Mouse (Mus musculus): ENCODE data around the gene Slc39a5. TPM values are rescaled to one million over a fixed set of nuclear protein-coding genes. Genes with fewer than 3 reads are reported as not detected.

Gene Slc39a5
- not detected in 2 replicates for total RNA-seq (2015; ENCODE audit: low replicate concordance)
- total RNA-seq (2017; ENCODE audit: low replicate concordance) = not detected in 2 replicates

DNA sequence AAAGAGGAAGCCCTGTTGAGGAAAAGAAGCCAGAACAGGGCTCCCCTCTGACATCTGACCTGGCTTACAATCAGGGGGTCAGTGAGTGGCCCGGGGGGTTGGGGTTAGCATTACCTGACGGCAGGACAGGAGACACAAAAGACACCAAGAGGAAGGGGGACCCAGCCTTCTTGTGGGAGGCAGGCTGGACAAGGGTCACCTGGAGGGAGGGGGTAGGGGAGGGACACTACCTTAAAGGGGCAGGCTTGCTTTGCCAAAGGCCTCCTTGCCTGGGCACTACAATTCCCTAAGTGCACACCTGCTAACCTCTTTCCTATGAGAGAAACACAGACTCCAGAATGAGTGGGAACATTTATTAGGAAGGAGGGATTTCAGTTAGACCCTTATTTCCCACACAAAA is at the start of gene Slc39a5:
Gene Slc39a5 (minus strand): TSS at position 174 of the 400 bp plus-strand sequence.
- no peak for ATAC-seq (replicated peaks; ENCODE audit: low FRiP score, poor library complexity, severe bottlenecking)

DNA sequence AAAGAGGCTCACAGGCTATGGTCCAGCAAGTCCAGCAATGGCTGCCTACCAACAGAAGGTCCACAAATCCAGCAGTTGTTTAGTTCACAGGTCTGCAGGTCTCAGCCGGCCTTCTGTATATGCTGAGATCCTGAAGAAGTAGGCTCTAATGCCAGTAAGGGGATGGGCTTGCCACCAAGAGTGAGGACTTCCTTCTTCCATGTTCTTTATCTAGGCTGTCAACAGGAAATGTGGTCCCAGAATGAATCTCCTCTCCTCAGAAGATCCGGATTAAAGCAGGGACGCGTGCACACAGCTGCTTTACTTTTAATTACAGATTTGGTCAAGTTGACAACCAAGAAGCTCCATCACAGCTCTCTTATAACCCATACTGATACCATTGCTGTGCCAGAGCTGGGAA is 44.4 kb upstream of the Slc39a5 start:
- no peak for ATAC-seq (replicated peaks; ENCODE audit: low FRiP score, poor library complexity, severe bottlenecking)

DNA sequence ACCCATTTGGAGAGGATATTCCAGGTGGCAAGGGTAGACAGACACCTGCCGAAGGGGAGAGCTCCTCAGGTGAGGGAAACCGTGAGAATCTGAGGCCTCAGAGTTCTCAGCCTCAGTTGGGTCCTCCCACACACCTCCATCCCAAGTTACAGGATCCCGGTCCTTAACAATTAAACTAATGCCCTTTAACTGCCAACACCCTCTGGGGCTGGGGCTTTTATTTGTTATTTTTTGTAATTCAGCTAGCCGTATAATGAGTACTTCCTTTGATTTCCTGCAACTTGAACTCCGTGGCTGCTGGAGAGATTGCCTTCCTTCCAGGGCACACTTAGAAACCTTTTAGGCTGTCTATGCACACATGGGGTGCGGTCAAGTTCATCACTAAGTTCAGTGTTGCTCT is 43.3 kb upstream of the Slc39a5 start:
- ATAC-seq (replicated peaks; ENCODE audit: low FRiP score, poor library complexity, severe bottlenecking) = no peak

DNA sequence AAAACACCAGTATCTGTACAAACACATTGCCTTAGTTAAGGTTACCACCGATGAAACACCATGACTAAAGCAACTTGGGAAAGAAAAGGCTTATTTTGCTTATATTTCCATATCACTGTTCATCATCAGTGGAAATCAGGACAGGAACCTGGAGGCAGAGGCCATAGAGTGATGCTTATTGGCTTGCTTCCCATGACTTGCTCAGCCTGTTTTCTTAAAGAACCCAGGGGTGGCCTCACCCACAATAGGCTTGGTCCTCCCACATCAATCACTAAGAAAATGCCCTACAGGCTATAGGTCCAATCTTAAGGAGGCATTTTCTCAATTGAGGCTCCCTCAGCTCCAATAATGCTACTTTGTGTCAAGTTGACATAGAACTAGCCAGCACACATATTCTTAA is 41.7 kb upstream of the Slc39a5 start:
- no peak for ATAC-seq (replicated peaks; ENCODE audit: low FRiP score, poor library complexity, severe bottlenecking)

DNA sequence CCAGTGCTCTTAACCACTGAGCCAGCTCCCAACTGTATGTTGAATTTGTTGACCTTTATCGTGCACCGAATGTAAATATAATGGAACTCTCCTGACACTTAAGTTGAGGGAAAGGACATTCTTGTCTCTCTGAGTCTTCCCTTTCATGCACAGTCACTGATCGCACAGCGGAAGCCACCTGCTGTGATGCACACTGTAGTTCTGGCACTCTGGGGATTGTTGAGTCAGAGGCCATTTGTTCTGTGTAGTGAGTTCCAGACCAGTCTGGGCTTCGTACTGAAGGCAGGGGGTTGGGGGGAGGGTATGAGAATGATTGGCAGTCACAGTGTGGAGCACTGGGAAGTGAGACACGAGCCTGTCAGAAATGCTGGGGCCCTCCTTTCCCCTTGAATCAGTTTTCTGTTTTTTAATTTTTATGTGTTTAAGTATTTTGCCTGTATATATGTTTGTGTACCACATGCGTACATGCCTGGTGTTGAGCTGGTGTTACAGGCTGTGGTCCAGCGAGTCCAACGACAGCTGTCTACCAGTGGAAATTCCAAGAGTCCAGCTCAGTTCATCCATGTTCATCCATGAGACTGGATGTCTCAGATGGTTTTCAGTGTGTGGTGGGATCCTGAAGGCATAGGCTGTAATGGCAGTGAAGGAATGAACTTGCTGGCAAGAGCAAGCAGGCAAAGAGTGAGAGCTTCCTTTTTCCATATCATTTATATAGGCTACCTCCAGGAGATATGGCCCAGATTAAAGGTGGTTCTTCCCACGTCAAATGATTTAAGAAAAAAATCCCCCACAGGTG is 40.5 kb upstream of the Slc39a5 start:
- ATAC-seq (replicated peaks; ENCODE audit: low FRiP score, poor library complexity, severe bottlenecking) = no peak

DNA sequence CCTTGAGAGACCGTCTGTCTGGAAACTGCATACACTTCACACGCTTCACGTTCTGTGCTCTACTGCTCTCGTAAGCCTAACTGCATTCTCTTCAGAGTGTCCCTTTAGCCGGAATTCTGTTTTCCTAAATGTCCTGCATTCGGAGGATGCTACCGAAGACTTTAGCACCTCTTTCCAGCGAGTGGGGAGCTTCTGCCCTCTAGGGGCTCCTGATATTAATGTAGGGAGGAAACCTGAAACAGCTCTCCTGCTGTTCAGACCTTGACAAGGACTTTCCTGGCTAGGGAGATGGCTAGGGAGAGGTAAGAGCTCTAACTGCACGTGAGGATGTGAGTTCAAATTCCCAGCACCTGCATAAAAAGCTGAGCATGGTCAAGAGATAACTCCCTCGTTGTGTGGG is 39.4 kb upstream of the Slc39a5 start:
- 0 out of 2 replicates have a peak, but pooled peaks have one; percentile 29 for ATAC-seq (replicated peaks; ENCODE audit: low FRiP score, poor library complexity, severe bottlenecking)

DNA sequence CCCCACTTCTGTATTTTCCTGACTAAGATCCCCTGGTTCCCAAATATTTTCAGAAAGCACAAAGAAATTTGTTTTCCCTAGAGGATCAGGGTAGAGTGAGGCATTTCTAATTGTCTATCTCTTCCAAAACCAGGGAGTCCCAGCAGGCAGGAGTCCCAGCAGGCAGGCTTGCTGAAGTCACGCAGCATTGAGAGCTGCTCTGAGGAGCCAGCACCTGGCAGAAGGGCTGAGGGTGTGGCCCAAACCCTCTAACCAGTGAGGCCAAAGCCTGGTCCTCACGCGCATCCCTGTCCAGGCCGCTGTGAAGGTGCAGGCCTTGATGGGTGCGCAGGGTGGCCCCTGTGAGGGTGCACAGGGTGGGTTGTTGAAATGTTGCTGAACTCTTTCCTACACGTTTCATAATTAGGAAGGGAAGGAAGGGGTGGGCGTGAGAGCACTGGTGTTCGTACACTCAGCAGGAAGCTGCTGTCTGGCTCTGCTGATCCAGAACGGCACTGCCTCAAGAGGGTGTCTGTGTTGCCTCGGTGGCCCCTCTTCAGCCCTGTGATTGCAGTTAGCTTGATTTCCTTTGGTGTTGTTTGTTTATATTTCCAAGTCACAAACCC is 37.7 kb upstream of the Slc39a5 start:
- no peak for ATAC-seq (replicated peaks; ENCODE audit: low FRiP score, poor library complexity, severe bottlenecking)

DNA sequence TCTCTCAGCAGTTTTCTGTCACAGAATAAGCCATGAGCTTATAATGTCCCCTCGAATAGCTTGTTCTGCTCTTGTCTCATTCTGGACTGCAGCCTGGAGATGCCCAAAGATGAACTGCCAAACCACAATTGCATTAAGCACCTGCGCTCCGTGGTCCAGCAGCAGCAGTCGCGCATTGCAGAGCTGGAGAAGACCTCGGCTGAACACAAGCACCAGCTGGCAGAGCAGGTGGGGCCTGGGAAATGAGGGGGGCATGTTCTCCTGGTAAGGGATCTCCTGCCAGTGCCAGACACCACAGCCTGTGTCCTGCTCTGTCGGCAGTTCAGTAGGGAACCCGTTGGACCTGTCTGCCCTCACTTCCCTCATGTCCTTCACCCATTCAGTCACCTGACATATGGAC is 35.3 kb upstream of the Slc39a5 start:
- ATAC-seq (replicated peaks; ENCODE audit: low FRiP score, poor library complexity, severe bottlenecking) = no peak

DNA sequence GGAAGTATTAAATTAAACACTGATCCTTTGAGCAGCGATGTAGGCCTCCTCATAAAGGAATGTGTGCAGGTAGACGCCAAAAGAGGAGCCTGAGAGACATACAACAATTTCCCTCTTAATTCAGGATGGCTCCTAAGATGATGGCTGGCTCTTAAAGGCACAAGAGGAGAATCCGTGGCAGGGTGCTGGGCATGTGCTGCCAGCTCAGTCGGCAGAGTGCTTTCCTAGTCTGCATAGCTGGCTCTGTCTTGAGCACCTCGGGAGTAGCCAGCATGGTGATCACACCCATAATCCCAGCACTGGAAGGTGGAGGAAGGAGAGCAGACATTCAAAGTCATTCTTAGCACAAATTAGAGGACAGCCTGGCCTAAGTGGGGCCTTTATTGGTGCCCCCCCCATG is 34.8 kb upstream of the Slc39a5 start:
- no peak for ATAC-seq (replicated peaks; ENCODE audit: low FRiP score, poor library complexity, severe bottlenecking)

DNA sequence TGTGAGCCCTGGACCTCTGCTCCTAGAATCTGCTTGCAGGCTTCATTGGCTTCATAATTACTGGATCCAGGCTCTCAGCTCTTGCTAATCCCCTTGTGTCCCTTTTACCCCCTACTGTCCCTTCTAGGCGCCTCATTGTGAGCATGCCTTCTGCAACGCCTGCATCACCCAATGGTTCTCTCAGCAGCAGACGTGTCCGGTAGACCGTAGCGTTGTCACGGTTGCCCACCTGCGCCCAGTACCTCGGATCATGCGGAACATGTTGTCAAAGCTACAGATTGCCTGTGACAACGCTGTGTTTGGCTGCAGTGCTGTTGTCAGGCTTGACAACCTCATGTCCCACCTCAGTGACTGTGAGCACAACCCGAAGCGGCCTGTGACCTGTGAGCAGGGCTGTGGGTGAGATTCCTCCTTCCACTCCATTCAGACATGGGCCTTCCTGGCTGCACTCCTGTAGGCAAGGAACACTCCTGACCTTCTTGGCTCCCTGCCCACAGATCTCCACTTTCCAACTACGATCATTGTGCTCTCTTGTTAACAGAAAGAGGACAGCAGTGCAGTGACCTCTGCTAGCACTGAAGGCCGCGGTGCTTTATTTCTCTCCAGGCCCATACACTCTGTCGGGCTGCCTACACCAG is 34.3 kb upstream of the Slc39a5 start:
- ATAC-seq (replicated peaks; ENCODE audit: low FRiP score, poor library complexity, severe bottlenecking) = no peak

DNA sequence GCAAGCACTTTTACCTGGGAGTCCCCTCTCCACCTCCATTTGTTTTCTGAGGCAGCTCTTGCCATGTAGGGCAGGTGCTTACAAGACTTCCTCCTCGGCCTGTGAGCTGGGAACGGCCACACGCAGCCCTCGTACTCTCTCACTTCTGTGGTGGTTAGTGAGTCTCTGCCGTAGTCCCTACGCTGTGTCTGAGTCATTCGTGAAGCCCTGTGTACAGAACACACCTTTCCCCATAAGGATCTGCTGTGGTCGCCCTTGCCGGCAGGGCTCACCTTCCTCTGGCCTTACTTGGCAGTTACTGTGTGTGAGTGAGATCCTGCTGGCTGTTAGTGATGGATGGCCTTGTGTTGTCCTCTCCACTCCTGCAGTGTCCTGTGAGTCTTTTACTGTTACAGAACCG is 33.7 kb upstream of the Slc39a5 start:
- ATAC-seq (replicated peaks; ENCODE audit: low FRiP score, poor library complexity, severe bottlenecking) = no peak

DNA sequence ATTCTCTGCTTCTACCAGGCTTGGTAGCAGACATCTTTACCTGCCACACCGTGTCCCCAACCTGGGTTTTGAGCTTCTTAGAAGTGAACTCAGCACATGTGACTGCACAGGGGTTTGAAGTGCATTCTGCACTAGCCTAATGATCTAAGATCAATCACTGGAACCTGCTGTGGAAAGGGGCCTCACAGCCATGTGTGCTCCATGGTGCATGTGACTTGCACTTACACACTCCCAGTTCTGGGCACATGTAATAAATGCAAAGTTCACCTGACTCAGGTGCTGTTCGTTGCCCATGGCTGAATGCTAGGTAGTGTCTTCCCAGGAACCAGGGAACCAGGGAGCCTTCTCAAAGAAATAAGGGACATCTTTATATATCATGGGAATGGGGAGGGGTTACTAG is 32.4 kb upstream of the Slc39a5 start:
- ATAC-seq (replicated peaks; ENCODE audit: low FRiP score, poor library complexity, severe bottlenecking) = no peak

DNA sequence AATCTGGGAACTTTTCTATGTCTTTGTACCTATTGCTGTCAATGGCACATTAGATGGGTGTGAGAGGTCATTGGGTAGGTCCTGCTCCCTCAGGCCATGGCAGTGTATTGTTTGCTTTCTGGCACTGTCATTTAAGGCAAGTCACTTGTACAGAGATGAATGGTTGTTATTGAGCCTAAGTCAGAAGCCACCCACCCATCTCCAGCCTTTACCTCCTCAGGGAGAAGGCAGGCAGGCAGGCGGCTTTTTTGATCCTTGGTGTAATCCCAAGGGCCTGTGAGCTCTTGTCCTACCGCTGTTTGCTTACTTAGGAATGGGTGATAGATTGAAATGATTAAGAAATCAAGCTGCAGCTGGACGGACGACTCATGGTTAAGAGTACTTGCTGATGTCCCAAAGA is 28.4 kb upstream of the Slc39a5 start:
- ATAC-seq (replicated peaks; ENCODE audit: low FRiP score, poor library complexity, severe bottlenecking) = no peak

DNA sequence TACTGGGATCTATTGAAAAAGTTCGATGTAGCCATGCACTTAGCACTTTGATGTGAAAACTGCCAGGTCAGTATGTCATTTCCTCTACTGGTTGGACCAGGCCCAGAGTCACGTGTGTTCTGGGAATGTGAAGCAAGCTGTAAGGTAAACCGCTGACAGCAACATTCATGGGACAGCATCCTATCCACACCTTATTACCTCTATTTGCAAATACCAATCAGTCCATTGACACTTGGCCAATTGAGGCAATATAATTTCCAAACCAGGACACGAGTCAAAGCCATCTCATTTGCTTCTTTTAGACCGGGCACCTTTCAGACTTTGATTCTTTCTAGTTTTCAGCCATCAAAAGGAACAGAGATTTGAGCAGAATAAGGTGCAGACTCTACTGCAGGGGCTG is 28.0 kb upstream of the Slc39a5 start:
- ATAC-seq (replicated peaks; ENCODE audit: low FRiP score, poor library complexity, severe bottlenecking) = no peak

DNA sequence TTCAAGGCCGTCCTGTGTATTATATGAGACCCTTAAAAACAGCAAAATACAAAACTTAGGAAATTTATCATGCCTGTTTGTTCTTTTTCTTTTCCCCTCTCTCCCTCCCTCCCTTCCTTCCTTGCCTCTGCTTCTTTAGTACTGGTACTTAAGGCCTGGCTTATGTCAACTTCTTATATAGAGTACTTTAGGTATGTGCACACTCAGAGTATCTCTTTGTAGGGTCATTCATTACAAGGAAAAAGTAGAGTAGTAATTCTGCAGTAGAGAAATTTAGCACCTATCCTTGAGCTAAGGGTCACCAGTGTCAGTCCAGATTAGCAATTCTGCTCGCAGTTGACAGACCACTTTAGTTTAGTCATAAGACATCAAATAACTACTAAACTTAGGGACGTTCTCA is 24.2 kb upstream of the Slc39a5 start:
- ATAC-seq (replicated peaks; ENCODE audit: low FRiP score, poor library complexity, severe bottlenecking) = no peak

DNA sequence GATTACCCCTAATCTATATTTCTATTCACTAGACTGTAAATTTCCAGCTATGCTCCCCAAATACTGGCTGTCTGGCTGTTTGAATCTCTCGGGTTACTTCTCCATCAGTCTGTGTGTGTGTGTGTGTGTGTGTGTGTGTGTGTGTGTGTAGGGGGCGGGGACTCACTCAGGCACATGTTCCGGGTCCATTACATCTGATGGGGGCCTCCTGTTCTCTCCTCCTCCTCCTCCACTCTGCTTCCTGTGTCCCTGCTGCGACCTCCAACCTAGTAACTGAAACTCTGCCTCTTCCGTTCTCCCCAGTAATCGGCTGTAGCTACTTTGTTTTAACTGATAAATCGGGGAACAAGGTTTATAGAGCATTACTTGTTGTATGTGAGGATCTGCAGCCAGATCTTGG is 23.6 kb upstream of the Slc39a5 start:
- no peak for ATAC-seq (replicated peaks; ENCODE audit: low FRiP score, poor library complexity, severe bottlenecking)

DNA sequence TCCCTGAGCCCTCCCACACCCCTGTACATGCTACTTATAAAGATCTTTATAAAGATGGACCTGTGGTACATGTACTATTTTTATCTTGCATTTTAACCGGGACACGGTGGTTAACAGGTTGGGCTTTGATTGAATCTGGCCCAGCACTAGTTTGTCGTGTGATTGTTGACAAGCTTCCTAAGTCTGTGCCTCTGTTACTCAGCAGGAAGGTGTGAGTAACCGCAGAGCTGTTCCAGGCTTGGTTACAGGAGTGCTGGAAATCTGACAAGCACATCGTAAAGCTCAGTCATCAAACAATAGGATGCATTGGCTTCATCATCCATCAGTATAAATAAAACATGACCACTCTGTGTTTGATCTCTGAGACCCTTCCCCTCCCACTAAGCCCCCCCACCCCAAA is 21.4 kb upstream of the Slc39a5 start:
- ATAC-seq (replicated peaks; ENCODE audit: low FRiP score, poor library complexity, severe bottlenecking) = no peak

DNA sequence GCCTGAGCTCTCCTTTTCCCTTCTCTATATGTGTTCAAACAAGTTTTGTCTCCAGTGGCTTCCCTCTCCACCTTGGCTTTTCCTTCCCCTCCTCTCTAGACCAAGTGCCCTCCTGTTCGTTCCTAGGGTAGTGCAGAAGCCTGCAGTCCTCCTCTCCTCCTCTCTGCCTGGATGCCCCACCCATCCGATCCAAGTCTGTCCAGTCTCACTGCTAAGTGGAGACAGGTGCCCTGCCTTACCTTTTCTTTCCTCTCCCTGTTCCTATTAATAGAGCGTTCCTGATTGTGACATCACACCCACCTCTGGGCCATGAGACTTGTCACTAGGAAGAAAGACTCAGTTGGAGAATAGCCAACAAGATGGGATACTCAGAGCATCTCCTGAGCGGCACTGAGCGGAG is 13.8 kb upstream of the Slc39a5 start:
- ATAC-seq (replicated peaks; ENCODE audit: low FRiP score, poor library complexity, severe bottlenecking) = no peak

DNA sequence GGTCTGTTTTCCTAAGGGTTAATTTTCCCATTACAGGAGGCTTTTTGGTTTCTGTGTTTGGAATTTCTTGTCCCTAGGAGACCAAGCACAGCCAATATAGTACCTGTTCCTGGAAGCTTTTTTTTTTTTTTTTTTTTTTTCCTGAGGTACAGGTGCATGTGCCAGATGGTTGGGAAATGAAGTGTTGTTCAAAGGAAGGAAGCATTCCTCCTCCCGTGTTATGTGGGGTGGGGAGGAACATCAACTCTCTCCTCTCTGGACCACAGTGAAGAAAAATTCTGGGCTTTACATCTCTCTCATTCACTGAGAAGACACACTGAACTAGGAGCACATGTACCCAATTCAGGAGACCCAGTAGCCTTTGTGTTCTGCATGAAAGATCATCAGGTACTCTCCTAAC is 12.0 kb upstream of the Slc39a5 start:
- no peak for ATAC-seq (replicated peaks; ENCODE audit: low FRiP score, poor library complexity, severe bottlenecking)

DNA sequence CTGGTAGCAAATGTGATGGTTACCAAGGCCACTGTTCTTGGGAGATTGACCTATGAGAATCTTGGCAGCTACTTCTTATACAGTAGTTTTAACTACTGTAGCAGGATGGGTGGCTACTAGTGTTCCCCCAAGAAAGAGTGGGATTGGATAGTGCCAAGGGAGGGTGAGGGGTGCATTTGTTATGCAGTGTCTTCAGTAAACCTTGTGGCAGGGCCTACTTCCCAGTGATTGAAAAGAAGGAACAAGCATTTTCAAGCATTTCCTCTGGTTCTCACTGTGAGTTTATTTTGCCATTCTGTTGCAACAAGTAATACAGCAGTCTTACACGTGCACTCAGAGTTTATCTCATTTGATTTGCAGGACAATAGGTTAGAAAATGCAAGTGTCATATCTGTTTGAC is 11.5 kb upstream of the Slc39a5 start:
- ATAC-seq (replicated peaks; ENCODE audit: low FRiP score, poor library complexity, severe bottlenecking) = no peak

DNA sequence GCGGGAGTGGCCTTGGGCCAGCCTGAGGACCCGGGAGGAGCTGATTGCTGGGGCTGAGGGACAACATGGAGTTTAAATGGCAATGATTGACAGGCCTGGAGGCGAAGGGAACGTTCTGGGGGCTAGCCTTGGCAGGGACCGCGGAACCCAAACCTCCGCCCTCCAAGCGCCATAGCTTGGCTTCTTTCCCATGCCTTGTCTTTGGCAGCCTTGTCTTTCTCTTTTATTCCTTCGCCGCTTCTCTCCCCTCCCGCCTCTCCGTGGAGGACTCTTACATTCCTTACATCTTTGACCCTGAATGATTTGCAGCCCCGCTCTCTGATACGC is 11.0 kb upstream of the Slc39a5 start:
- ATAC-seq (replicated peaks; ENCODE audit: low FRiP score, poor library complexity, severe bottlenecking) = no peak
